Comparison of ENCODE assay signal across 27 mouse cellular contexts in the genomic region with DNA sequence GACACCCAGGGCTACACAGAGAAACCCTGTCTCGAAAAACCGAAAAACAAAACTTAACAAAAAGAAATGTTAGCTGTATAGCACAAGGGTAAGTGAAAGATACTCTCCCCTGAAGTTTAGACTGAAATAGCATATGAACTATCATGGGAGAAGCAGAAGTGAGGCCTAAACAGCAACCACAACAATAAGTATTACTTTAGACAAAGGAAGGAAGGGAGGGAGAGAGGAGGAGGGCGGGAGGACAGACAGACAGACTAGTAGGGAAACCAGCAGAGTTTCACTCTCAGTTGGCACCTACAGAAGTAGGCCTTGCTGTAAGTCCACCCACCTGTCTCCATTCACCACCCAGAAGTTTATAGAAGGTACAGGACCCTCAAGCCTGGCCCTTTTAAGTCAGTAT. TPM values are rescaled to one million over a fixed set of nuclear protein-coding genes. Genes with fewer than 3 reads are reported as not detected.
DNase-seq lines count a peak whose midpoint lies in the region; ATAC-seq and TF ChIP-seq lines count a peak whose summit lies in the region.
"Had no signal": no experiment of that assay in that cellular context is flagged by ENCODE, and none has a peak within 500 bp of the region (broad histone marks: within the 10 kb centered on the region; RNA-seq: fewer than 3 reads in every experiment).

No protein-coding gene starts in this region.

- H3K27me3 ChIP-seq in kidney, embryonic 16.5 days (ENCODE audit: insufficient read depth, low read length), result no peaks in the 10 kb centered on the region
- H3K27me3 ChIP-seq: embryonic facial prominence, embryonic 13.5 days; forebrain, embryonic 12.5 days; heart, embryonic 12.5 days; hindbrain, embryonic 12.5 days; midbrain, embryonic 13.5 days; neural tube, embryonic 12.5 days; Patski had no signal

- DNase-seq in gastrocnemius, adult 2 months, result no peak
- no peak for DNase-seq in gastrocnemius, postnatal 14 days
- DNase-seq in spleen, postnatal 10 days (ENCODE audit: low spot score in 2 of 2), result no peak
- no peak for DNase-seq in natural killer cell, adult 2 months (ENCODE audit: low spot score in 2 of 2)
- DNase-seq: adrenal gland, postnatal 36 days; cerebellum, adult 2 months; cerebellum, postnatal 25 days; embryo, embryonic 11 days; heart, postnatal 10 days; kidney, adult 18-20 months; lung, adult 18-20 months; lung, postnatal 4 days; right cerebral cortex, postnatal 4 days had no signal

- peak overlapping the region; percentile 8; the same call in 1 of the 2 replicates for H3K27ac ChIP-seq in gastrocnemius, adult 2 months
- H3K27ac ChIP-seq in bone marrow, adult 2 months (ENCODE audit: control insufficient read depth, insufficient read depth, low read depth, low read length, poor library complexity), result peak overlapping the region; percentile 36; the same call in 1 of the 2 replicates
- H3K27ac ChIP-seq in macrophage, result peak overlapping the region; percentile 52
- H3K27ac ChIP-seq in kidney, embryonic 16.5 days (ENCODE audit: low read length), result no peak overlapping the region
- H3K27ac ChIP-seq: embryonic facial prominence, embryonic 13.5 days; forebrain, embryonic 12.5 days; hindbrain, embryonic 12.5 days; kidney, postnatal 0 days; midbrain, embryonic 13.5 days; neural tube, embryonic 12.5 days had no signal

- WGBS in bone marrow, adult 2 months, result 29% methylated on average over 3 of the region's 3 CpGs
- 19% methylated on average over 3 of the region's 3 CpGs for WGBS in macrophage (ENCODE audit: missing documents)
- 84% methylated on average over 3 of the region's 3 CpGs for WGBS in kidney, embryonic 16.5 days

- no peaks in the 10 kb centered on the region for H3K9me3 ChIP-seq in kidney, embryonic 16.5 days (ENCODE audit: low read length)
- H3K9me3 ChIP-seq: embryonic facial prominence, embryonic 13.5 days; forebrain, embryonic 12.5 days; heart, embryonic 12.5 days; hindbrain, embryonic 12.5 days; midbrain, embryonic 13.5 days; neural tube, embryonic 12.5 days had no signal

- TF ChIP-seq POLR2A in bone marrow, adult 2 months (IDR thresholded peaks at IDR 0.05; ENCODE audit: borderline replicate concordance, control insufficient read depth, low read depth, low read length), result no peak

- peak; percentile 31; the same call in 1 of the 2 replicates for ATAC-seq in neutrophil, adult 5-6 weeks (ENCODE audit: extremely low read depth, insufficient number of reproducible peaks, low FRiP score, poor library complexity, severe bottlenecking)
- ATAC-seq in kidney, embryonic 16.5 days (ENCODE audit: low FRiP score, low TSS enrichment), result no peak
- ATAC-seq: CD4-positive, CD25-positive, alpha-beta regulatory T cell, adult 4 months; midbrain, embryonic 13.5 days; Patski had no signal

- H3K4me1 ChIP-seq in bone marrow, adult 2 months (ENCODE audit: control insufficient read depth, insufficient read depth, low read length), result peaks cover 6% of the 10 kb centered on the region
- H3K4me1 ChIP-seq in kidney, embryonic 16.5 days (ENCODE audit: insufficient read depth, low read length), result peaks cover 19% of the 10 kb centered on the region

- intact Hi-C loops in gastrocnemius, adult 2 months (cut with DNase I), result no loop called here
- intact Hi-C loops in gastrocnemius, postnatal 14 days (cut with DNase I; ENCODE audit: low total_unique reads), result no loop called here

- no peak overlapping the region for H3K9ac ChIP-seq in kidney, embryonic 16.5 days (replicated peaks; ENCODE audit: low read length)
- H3K9ac ChIP-seq: embryonic facial prominence, embryonic 13.5 days; forebrain, embryonic 12.5 days; heart, embryonic 12.5 days; hindbrain, embryonic 12.5 days; midbrain, embryonic 13.5 days; neural tube, embryonic 12.5 days had no signal

- H3K79me2 ChIP-seq in macrophage (ENCODE audit: inconsistent target), result peaks cover 100% of the 10 kb centered on the region

- no peak overlapping the region for H3K4me3 ChIP-seq in gastrocnemius, adult 2 months
- H3K4me3 ChIP-seq in bone marrow, adult 2 months (replicated peaks; ENCODE audit: control insufficient read depth, low read depth, low read length), result no peak overlapping the region
- H3K4me3 ChIP-seq in macrophage (ENCODE audit: inconsistent target), result no peak overlapping the region
- no peak overlapping the region for H3K4me3 ChIP-seq in kidney, embryonic 16.5 days (ENCODE audit: low read length)
- H3K4me3 ChIP-seq: embryonic facial prominence, embryonic 13.5 days; erythroblast, embryonic 14.5 days; forebrain, embryonic 12.5 days; heart, embryonic 12.5 days; hindbrain, embryonic 12.5 days; midbrain, embryonic 13.5 days; neural tube, embryonic 12.5 days had no signal

- no peak for TF ChIP-seq CTCF in gastrocnemius, adult 2 months (IDR thresholded peaks at IDR 0.05)
- no peak for TF ChIP-seq CTCF in bone marrow, adult 2 months (IDR thresholded peaks at IDR 0.05; ENCODE audit: control insufficient read depth, insufficient read depth, low read length)

- no peaks in the 10 kb centered on the region for H3K36me3 ChIP-seq in macrophage (ENCODE audit: inconsistent target)
- no peaks in the 10 kb centered on the region for H3K36me3 ChIP-seq in kidney, embryonic 16.5 days (ENCODE audit: insufficient read depth, low read length)
- H3K36me3 ChIP-seq: embryonic facial prominence, embryonic 13.5 days; forebrain, embryonic 12.5 days; heart, embryonic 12.5 days; hindbrain, embryonic 12.5 days; midbrain, embryonic 13.5 days; neural tube, embryonic 12.5 days had no signal

- no peak overlapping the region for H3K4me2 ChIP-seq in kidney, embryonic 16.5 days (replicated peaks; ENCODE audit: low read depth, low read length)
- H3K4me2 ChIP-seq: embryonic facial prominence, embryonic 13.5 days; forebrain, embryonic 12.5 days; heart, embryonic 12.5 days; hindbrain, embryonic 12.5 days; midbrain, embryonic 13.5 days; neural tube, embryonic 12.5 days had no signal

RNA-seq across cellular contexts. Expression of a gene that starts 8.6 kb away (rescaled TPM):
- 100 to 1,000 TPM; 100 to 106 TPM for total RNA-seq in gastrocnemius, adult 2 months (2021)
- 10 to 100 TPM; 69.6 to 75.0 TPM for total RNA-seq in gastrocnemius, postnatal 14 days (2021)
- 41.5 and 51.0 TPM in 2 replicates for polyA plus RNA-seq in bone marrow, adult 2 months (2011; ENCODE audit: insufficient read depth, insufficient read length, low replicate concordance, missing spikeins)
- total RNA-seq in macrophage (2018; cell fraction: chromatin; rRNA removed), result 100 to 1,000 TPM in 18 of 26 experiments, 10 to 100 TPM in 8; 43.2 to 154 (median 112) TPM
- total RNA-seq in macrophage (2018; cell fraction: cytosol; rRNA removed), result 100 to 1,000 TPM in 2 of 26 experiments, 10 to 100 TPM in 24; 76.2 to 107 (median 87.0) TPM
- total RNA-seq in macrophage (2018; cell fraction: nucleus; rRNA removed), result 100 to 1,000 TPM in 13 of 26 experiments, 10 to 100 TPM in 13; 52.0 to 164 (median 98.2) TPM
- polyA plus RNA-seq in macrophage (2018), result 75.0 to 121 TPM (median 84.4 TPM) in 3 replicates
- total RNA-seq in neutrophil, adult 5-6 weeks (2017), result 89.0 and 91.4 TPM in 2 replicates
- polyA plus RNA-seq in kidney, embryonic 16.5 days (2015; fragmentation: Nextera tagmentation; extraction: Ambion mirVana), result 89.1 and 92.4 TPM in 2 replicates

RNA-seq across cellular contexts. Expression of a gene that starts 8.9 kb away (rescaled TPM):
- 100 to 1,000 TPM in 1 of 2 experiments, 10 to 100 TPM in 1; 92.4 to 148 TPM for total RNA-seq in gastrocnemius, adult 2 months (2021)
- total RNA-seq in gastrocnemius, postnatal 14 days (2021), result 10 to 100 TPM; 28.2 to 35.0 TPM
- 12.4 and 21.9 TPM in 2 replicates for polyA plus RNA-seq in bone marrow, adult 2 months (2011; ENCODE audit: insufficient read depth, insufficient read length, low replicate concordance, missing spikeins)
- 10 to 100 TPM; 30.8 to 70.7 (median 49.6) TPM for total RNA-seq in macrophage (2018; cell fraction: chromatin; rRNA removed)
- 10 to 100 TPM; 32.3 to 66.4 (median 45.2) TPM for total RNA-seq in macrophage (2018; cell fraction: cytosol; rRNA removed)
- total RNA-seq in macrophage (2018; cell fraction: nucleus; rRNA removed), result 10 to 100 TPM; 22.1 to 63.3 (median 38.7) TPM
- 25.3 to 59.6 TPM (median 30.0 TPM) in 3 replicates for polyA plus RNA-seq in macrophage (2018)
- 26.4 and 33.0 TPM in 2 replicates for total RNA-seq in neutrophil, adult 5-6 weeks (2017)
- 2.4 and 3.1 TPM in 2 replicates for polyA plus RNA-seq in kidney, embryonic 16.5 days (2015; fragmentation: Nextera tagmentation; extraction: Ambion mirVana)
